Mouse (Mus musculus) macrophage (primary cell): ENCODE data around the gene Wasl. TPM values are rescaled to one million over a fixed set of nuclear protein-coding genes. Genes with fewer than 3 reads are reported as not detected.
A peak's percentile ranks its signal among the peaks of the same experiment; 100 is the strongest.

Experiments
- H3K27ac ChIP-seq: fragments of 350-480 bp; formaldehyde crosslinking; 2 replicates; pipeline ENCODE4 v1.9.0; 2021
- H3K36me3 ChIP-seq: fragments of 350-480 bp; formaldehyde crosslinking; 2 replicates; pipeline ENCODE4 v1.9.0; 2021; ENCODE audit errors: inconsistent target
- H3K4me3 ChIP-seq: fragments of 350-480 bp; formaldehyde crosslinking; 2 replicates; pipeline ENCODE4 v1.9.0; 2021; ENCODE audit errors: inconsistent target
- H3K79me2 ChIP-seq: fragments of 350-480 bp; formaldehyde crosslinking; 2 replicates; pipeline ENCODE4 v1.9.0; 2021; ENCODE audit errors: inconsistent target
- WGBS: methylation state at CpG from one replicate; pipeline ENCODE4 v1.1.7; 2026; ENCODE audit warnings: inconsistent platforms; ENCODE audit not compliant: missing documents; 5-methylcytosine and 5-hydroxymethylcytosine counted together
- polyA plus RNA-seq: library from polyadenylated mRNA; stranded (reverse); fragments of 250-400 nt; gene quantifications from 3 replicates; pipeline ENCODE4 v1.2.4, GENCODE M21; 2018; ENCODE audit warnings: inconsistent platforms
- total RNA-seq, 78 experiments: library from RNA; depleted of rRNA; stranded (reverse); fragments of 250-400 nt; gene quantifications; 1 replicate in 9 of 78; 2 replicates in 24 of 78; 3 replicates in 43 of 78; 4 replicates in 2 of 78; pipeline ENCODE4 v1.2.4; 2018; ENCODE audit warnings: inconsistent platforms in 56 of 78

The Wasl gene
- total RNA-seq (2018; cell fraction: chromatin; rRNA removed): 10 to 100 TPM; 19.0 to 84.1 (median 48.6) TPM
- total RNA-seq (2018; cell fraction: cytosol; rRNA removed): 10 to 100 TPM in 21 of 26 experiments, 1 to 10 TPM in 5; 8.5 to 16.1 (median 13.5) TPM
- 10 to 100 TPM; 19.8 to 63.7 (median 39.8) TPM for total RNA-seq (2018; cell fraction: nucleus; rRNA removed)
- polyA plus RNA-seq: 9.3 to 15.8 TPM (median 10.4 TPM) in 3 replicates

DNA sequence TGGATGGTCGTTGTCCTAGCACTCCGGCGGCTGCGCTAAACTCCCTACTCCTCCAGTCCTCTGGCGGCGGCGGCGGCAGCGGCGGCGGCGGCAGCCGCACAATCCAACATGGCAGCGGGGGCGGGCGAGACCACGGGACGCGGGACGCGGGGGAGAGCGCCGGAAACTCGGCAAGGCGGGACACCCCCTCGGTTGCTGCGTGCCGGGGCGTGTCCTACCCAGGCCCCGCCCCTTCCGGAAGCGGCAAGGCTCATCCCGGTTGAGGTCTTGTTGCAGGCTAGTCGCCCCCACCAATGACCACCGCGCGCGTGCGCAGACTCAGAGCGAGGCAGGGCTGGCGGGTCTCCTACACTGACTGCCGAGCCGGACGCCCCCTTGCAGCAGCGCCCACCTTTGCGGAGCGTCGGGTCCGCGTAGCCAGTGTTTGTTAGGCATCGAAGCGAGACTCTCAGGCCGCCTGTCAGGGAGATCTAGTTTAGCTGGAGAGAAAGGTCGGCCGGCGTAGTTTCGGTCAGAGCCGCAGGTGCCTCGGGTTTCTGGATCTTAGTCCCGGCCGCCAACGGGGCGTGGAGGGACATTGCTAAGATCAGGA is at the start of gene Wasl:
Gene Wasl (minus strand): TSS at position 143 of the 592 bp plus-strand sequence.
- under 1% methylated on average over 63 of the region's 63 CpGs for WGBS
- peak within 1 kb of the TSS; percentile 51 for H3K27ac ChIP-seq
- H3K36me3 ChIP-seq: no peaks in the 10 kb centered on the region
- peaks cover 42% of the 10 kb centered on the region for H3K79me2 ChIP-seq
- peak within 1 kb of the TSS; percentile 74 for H3K4me3 ChIP-seq

DNA sequence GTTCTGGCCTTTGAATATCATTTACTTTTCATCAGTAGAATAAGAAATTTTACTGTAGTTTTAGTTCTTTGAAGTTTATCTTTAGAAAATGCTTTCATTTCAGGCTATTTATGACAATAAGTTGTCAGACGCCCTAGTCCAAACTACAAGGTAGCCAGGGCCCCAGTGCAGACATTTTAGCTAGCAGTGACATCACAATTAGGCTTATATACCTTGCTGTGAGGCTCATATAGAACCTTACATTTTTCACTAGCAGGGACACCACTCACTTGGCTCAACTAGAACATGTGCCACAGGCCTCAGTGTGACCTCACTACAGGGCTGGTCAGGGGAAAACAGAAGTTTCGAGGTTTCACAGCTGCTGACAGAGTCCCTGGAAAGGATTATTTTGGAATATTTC is 42.7 kb upstream of the Wasl start:
- WGBS: 75% methylated on average over 2 of the region's 2 CpGs
- no peak overlapping the region for H3K4me3 ChIP-seq
- no peaks in the 10 kb centered on the region for H3K36me3 ChIP-seq
- no peak overlapping the region for H3K27ac ChIP-seq
- H3K79me2 ChIP-seq: no peaks in the 10 kb centered on the region

DNA sequence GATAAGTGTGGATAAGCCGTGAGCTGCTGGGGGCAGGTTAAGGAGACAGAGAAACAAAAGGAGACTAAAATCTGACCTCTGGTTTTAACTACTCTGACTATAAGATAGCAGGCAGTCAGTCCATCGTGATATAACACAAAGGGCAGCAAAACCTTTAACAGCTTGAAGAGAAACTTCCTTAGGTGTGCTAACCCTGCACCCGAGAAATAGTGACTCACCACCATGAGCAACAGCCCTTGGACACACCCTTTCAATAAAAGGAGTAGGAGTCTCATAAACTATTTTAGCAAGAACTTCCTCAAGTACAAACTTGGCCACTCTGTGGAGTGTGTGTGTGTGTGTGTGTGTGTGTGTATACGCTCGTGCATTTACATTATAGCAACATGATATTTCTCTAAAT is 42.3 kb upstream of the Wasl start:
- H3K27ac ChIP-seq: no peak overlapping the region
- no peak overlapping the region for H3K4me3 ChIP-seq
- WGBS: 83% methylated on average over 5 of the region's 5 CpGs
- H3K79me2 ChIP-seq: no peaks in the 10 kb centered on the region
- H3K36me3 ChIP-seq: no peaks in the 10 kb centered on the region

DNA sequence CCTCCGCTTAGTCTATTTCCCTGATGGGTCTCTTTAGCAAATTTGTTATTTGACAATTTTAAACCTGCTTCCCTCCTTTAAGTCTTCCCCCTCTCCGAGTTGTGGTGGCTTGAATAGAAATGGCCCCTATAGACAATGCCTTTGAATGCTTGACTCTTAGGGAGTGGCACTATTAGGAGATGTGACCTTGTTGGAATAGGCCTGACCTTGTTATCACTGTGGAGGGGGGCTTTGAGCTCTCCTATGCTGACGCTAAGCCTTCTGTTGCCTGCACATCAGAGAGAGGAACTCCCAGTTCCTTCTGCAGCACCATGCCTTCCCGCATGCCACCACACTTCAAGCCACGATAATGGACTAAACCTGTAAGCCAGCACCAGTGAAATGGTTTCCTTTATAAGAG is 32.4 kb upstream of the Wasl start:
- Histone ChIP-seq H3K36me3 (no peaks in the 10 kb centered on the region), H3K79me2 (no peaks in the 10 kb centered on the region), H3K4me3 (no peak overlapping the region), H3K27ac (no peak overlapping the region)
- 84% methylated on average over 5 of the region's 5 CpGs for WGBS

DNA sequence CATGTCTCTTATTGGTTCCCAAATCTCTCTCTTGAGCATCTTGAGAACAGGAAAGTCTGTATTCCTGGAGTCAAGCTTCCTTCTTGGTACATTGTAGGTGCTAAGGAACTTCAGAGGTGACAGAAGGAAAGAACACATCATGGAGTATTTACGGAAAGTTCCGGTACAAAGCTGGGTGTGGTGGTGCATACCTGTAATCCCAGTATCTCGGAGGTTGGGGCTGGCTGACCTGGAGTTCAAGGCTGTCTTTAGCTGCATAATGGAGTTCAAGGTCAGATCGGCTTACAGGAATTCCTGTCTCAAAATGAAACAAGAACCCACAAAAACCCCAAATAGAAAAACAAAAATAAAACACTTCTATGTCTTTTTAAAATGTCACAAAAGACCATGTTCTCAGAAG is 31.3 kb upstream of the Wasl start:
- no peak overlapping the region for H3K4me3 ChIP-seq
- H3K27ac ChIP-seq: no peak overlapping the region
- no peaks in the 10 kb centered on the region for H3K36me3 ChIP-seq
- WGBS: 76% methylated on average over 4 of the region's 4 CpGs
- no peaks in the 10 kb centered on the region for H3K79me2 ChIP-seq

DNA sequence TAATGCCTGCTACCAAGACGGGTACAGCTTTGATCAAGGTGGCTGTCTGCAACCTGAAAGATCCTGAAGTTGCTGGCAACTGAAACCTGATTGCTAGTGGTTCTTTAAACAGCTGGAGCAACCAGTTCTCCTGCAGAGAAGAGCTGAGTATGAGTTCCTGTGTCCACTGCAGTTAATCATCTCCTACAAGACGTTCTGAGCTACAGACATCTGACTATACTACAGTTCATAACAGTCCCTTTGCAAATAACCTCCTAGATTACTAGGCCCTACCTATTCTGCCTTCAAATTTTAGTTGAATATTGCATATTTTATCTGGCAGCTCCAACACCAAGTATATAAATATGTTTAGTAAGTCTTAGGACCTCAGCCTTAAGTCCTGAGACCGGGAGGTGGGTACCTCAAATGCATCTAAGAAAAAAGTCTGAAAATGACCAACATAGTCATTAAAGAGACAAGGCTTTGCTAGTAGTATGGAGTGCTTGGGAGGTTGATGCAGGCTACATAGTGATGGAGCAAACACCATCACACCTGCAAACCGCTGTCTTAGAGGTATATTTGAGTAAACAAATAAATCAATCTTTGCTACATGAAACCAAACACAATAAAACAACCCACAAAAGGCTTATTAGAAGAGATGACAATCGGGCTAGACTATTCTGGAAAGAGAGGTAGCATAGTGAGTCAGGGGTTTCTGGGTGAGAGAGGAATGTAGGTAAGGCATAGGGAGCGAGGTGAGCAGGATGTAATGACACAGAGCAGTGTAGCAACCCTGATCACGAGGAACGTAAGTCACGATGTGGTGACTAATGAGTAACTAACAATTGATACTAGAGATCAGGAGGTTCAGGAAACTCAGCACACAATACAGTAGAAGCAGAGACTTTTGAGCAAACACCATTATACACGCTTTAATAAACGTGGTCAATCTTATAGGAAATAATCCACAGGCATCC is 29.9 kb upstream of the Wasl start:
- no peaks in the 10 kb centered on the region for H3K79me2 ChIP-seq
- WGBS: 85% methylated on average over 11 of the region's 11 CpGs
- H3K36me3 ChIP-seq: no peaks in the 10 kb centered on the region
- no peak overlapping the region for H3K27ac ChIP-seq
- no peak overlapping the region for H3K4me3 ChIP-seq

DNA sequence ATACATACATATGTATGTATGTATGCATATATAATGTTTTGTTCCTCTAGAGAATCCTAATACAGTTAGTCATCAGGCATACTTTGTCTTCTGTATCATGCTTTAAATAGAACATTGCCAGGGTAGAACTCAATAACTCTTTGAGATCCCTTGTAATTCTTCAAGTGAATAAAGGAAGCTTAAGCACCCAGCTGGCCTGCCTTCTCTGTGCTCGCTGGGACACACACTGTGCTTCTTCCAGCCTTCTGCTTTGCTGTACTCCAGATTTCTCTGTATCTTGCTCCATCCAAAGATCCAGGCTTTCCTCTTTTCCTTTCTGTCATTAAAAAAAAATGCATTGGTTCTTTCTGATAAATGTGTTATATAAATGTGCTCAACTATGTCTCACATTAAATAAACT is 23.1 kb upstream of the Wasl start:
- H3K4me3 ChIP-seq: no peak overlapping the region
- H3K36me3 ChIP-seq: no peaks in the 10 kb centered on the region
- 80% methylated on average over 1 of the region's 1 CpGs for WGBS
- no peak overlapping the region for H3K27ac ChIP-seq
- H3K79me2 ChIP-seq: no peaks in the 10 kb centered on the region

DNA sequence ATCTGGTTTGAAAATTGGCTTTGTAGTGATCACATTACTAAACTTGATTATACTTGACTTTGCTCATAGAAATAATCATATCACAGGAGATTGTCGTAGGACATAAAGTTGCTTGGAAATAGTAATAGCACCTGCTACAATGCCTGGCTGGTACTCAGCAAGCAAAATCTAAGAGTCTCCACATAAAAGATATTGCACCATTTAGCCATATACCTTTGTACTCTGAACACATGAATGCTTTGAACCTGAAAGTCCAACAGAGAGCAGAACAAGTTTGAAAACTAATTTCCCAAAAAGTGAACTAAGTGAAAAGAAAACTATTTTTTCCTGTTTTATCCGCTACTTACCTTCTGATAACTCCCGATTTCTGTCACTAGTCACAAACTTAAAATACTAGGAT is 18.3 kb upstream of the Wasl start:
- Histone ChIP-seq H3K79me2 (no peaks in the 10 kb centered on the region), H3K4me3 (no peak overlapping the region), H3K27ac (no peak overlapping the region), H3K36me3 (no peaks in the 10 kb centered on the region)
- WGBS: 100% methylated on average over 3 of the region's 3 CpGs

DNA sequence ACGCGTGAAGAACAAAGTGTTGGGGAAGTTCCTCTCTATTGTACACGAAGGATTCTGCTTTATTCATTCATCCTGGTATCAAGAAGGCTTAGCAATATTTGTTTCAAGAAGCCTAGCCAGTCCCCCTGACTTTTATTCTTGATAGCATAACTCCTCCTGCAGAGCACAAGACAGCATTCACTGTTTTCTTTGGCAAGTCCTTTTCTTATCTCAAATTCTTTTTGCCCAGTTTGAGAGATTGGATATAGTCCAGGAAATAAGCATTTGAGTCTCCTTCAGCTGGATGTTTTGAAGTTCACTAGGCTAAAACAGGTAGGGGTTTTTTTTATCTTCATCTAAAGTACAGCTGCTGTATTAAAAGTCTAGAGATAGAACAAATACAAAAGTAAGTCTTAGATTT is 3.0 kb upstream of the Wasl start:
- no peak overlapping the region for H3K4me3 ChIP-seq
- H3K79me2 ChIP-seq: peaks cover 13% of the 10 kb centered on the region
- H3K27ac ChIP-seq: no peak overlapping the region
- WGBS: 65% methylated on average over 3 of the region's 3 CpGs
- H3K36me3 ChIP-seq: no peaks in the 10 kb centered on the region

DNA sequence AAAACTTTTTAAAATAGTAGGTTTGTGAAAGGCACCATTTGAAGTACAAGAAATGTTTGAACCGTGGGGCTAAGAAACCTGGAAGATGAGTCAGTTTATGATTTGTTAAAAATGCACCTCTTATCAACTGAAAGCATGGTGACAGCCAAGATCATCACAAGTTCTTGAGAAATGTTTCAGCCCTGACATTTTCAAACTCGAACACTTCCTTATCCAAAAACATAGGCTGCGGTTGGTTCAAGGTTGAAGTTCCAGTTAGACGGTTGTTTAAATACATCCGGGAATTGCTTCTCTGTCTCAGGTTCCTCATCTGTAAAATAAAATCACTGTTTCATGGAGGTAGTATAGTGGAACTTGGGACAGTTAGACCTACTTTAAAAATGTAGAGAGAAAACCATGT is 1.4 kb upstream of the Wasl start:
- peaks cover 29% of the 10 kb centered on the region for H3K79me2 ChIP-seq
- no peak overlapping the region for H3K27ac ChIP-seq
- H3K36me3 ChIP-seq: no peaks in the 10 kb centered on the region
- 88% methylated on average over 5 of the region's 5 CpGs for WGBS
- H3K4me3 ChIP-seq: no peak overlapping the region

DNA sequence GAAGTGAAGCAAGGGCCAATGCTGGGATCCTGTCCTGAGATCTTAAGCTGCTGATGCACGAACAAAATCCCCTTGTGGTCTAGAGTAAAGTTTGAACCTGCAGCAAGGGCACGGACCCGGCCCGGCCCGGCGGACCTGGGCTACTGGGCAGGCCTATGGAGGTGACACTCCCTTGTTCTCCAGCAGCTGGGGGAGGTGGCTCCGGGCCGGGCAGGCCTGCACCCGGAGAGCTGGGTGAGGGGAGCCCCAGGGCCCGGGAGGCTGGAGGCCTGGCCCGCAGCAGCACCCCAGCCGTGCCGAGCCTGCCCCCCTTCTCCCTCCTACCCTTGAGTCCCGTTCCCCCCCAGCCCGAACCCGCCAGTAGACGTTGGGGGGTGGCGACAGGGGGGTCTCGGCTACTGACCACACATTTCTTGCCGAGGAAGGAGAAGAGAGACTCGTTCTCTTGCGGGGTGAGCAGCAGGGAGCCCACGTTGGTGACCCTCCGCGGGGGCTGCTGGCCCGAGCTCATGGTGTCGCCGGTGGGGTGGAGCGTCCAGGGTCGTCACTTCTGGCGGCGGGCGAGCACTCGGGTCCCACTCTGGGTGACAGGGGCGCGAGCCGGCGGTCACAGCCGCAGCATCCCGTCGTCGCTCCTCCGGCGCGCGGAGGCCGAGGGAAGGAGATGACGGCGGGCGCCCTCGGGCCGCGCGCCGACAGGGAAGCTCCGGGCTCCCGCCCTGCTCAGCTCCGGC is 509 bp downstream of the Wasl start:
- WGBS: 1% methylated on average over 46 of the region's 58 CpGs
- Histone ChIP-seq H3K4me3 (peak overlapping the region; percentile 74), H3K79me2 (peaks cover 49% of the 10 kb centered on the region), H3K36me3 (no peaks in the 10 kb centered on the region), H3K27ac (peak overlapping the region; percentile 51)

DNA sequence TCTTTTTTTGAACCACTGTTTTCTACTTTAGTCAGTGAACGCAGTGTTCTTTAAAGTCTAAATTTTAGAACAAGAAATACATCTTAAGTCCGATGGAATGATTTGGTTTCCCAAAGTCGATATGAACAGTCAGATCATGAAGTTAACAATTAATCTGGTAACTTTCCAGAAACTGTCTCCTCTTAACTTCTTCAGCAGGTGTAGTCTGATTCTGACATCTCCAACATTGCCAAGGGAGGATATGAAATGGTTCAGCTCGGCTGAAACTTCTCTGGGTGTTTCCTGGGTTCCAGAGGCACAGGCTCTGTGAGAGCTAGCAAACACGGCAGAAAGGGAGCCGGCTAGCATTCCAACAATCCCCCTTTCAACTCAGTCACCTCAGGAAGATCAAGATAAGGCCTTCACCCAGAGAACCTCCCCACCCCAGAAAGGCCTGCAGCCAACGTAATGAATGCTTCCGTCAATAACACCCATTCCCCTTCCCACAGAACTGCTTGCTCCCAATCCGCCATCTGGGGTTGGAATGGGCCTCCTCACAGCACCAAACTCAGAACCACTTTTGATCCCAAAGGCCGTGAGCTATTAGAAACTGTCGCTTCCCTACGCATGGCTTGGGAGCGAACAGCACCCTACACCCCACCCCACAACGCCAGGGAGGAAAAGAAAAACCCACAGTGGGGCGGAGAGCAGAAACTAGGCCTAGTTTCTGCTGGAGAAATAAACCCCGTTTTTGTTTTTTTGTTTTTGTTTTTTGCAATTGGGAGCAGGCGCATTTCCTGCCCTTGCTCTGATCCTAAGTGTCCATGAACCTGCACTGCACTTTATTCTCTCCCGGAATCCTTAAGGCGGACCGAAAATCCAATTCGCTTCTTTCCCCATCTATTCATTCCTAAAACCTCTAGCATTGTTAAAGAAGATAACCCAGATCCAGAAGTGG is 1.3 kb downstream of the Wasl start:
- WGBS: 11% methylated on average over 21 of the region's 21 CpGs

DNA sequence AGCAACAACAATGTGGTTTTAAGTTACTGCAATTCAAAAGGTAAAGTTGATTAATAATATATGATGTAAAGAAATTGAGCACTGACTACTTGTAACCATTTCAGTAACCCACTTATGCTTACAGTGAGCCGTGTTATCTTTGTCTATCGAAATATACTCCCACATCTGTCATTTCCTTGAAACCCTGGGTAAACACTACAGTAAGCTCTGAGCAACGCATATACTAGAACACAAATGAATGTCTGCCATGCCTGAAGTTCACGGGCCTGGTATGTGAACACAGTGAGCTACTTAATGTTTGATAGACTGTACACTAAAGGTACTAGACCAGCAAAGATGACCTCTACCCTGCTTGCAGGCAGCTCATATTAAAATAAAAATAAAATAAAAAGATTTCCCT is 2.3 kb downstream of the Wasl start:
- Histone ChIP-seq H3K27ac (no peak overlapping the region), H3K36me3 (no peaks in the 10 kb centered on the region), H3K4me3 (no peak overlapping the region), H3K79me2 (peaks cover 67% of the 10 kb centered on the region)
- 94% methylated on average over 4 of the region's 4 CpGs for whole genome bisulfite sequencing

More for the DNA sequence above, 1.3 kb downstream of the Wasl start:
- H3K4me3 ChIP-seq: peak overlapping the region; percentile 74
- H3K27ac ChIP-seq: peak overlapping the region; percentile 51
- H3K79me2 ChIP-seq: peaks cover 57% of the 10 kb centered on the region
- H3K36me3 ChIP-seq: no peaks in the 10 kb centered on the region

DNA sequence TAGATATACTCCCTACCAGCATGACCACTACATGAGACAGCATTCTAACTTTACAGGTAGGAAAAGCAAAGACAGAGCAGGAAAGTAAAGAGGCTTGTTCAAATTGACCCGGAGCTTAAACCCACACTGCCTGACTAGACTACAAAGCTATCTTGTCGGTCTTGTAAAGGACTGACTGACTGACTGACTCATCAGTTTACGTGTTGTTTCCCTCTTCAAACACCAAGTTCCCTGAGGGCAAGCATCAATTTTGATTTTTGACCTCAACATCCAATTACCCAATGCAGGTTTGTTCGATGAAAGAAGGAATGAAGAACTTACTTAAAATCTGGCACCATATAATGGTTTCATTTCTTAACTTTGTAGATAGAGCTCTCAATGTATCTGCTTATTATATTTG is 2.9 kb downstream of the Wasl start:
- H3K4me3 ChIP-seq: no peak overlapping the region
- H3K27ac ChIP-seq: no peak overlapping the region
- no peaks in the 10 kb centered on the region for H3K36me3 ChIP-seq
- WGBS: 81% methylated on average over 4 of the region's 4 CpGs
- H3K79me2 ChIP-seq: peaks cover 73% of the 10 kb centered on the region
